Mouse (Mus musculus): ENCODE measurements around the gene Cd200r4. TPM values are rescaled to one million over a fixed set of nuclear protein-coding genes. Genes with fewer than 3 reads are reported as not detected.

Cd200r4 gene
- polyA plus RNA-seq (2012; ENCODE audit: insufficient read depth, insufficient read length, missing spikeins) = not detected in 2 replicates

DNA sequence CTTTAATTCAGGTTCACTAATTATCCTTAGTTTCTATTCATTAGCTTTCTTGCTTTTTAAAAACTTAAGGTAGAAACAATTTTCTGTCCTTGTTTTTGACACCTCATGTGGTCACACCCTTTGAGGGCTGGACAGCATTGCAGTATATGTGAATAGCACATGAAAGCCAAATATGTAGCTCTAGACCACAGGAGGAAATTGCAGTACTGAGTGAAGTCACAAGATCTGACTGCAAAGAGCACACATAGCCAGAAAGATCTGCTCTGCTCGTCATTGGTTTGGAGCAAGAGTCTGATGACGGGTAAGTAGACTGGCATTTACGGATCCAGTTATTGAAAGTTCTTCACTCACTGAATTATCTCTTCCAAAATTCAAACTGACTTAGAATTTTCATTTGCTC is at the start of gene Cd200r4:
Gene Cd200r4 (plus strand): TSS at position 190 of the 400 bp plus-strand sequence.
- Histone ChIP-seq H3K27ac (replicated peaks; ENCODE audit: low read depth, low read length) (no peak within 1 kb of the TSS), H3K4me3 (ENCODE audit: insufficient read depth, low read depth, low read length) (no peak within 1 kb of the TSS), H3K4me1 (ENCODE audit: control insufficient read depth, insufficient read depth, insufficient read length, low read length) (no peaks in the 10 kb centered on the region)

DNA sequence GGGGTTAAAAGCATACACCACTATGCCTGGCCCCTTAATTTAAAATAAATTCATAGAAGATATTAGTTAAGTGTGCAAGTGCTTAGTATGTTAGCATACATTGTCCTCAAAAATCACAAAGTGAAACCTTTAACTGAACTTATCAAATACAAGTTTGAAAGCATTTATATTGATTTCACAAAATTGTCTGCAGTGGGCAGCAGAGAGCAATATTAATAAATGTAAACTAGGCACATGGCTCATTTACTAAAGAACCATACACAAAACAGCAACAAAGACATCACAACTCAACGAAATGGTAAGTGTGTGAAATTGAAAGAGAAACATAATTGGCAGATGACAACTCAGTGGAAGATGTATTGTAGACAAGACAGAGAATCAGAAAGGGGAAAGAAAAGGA is 49.7 kb upstream of the Cd200r4 start:
- Histone ChIP-seq H3K4me3 (ENCODE audit: insufficient read depth, low read depth, low read length) (no peak overlapping the region), H3K4me1 (ENCODE audit: control insufficient read depth, insufficient read depth, insufficient read length, low read length) (no peaks in the 10 kb centered on the region), H3K27ac (replicated peaks; ENCODE audit: low read depth, low read length) (no peak overlapping the region)

- H3K4me1 ChIP-seq (ENCODE audit: control insufficient read depth, insufficient read depth, insufficient read length, low read length) = no peaks in the 10 kb centered on the region
- peak within 1 kb of the TSS; percentile 55 for H3K4me3 ChIP-seq (ENCODE audit: insufficient read depth, low read depth, low read length)
- peak within 1 kb of the TSS; percentile 70; the same call in 1 of the 2 replicates for H3K27ac ChIP-seq (replicated peaks; ENCODE audit: low read depth, low read length)
These were observed 45.8 kb upstream of the Cd200r4 start, which contains the start of gene Cd200r1 for GRCm38 (mm10) chr16:44765555-44766319. Gene Cd200r1, plus strand, starts transcription at chr16:44765736.

- H3K27ac ChIP-seq (replicated peaks; ENCODE audit: low read depth, low read length) = peak overlapping the region; percentile 70; the same call in 1 of the 2 replicates
- H3K4me1 ChIP-seq (ENCODE audit: control insufficient read depth, insufficient read depth, insufficient read length, low read length) = no peaks in the 10 kb centered on the region
- H3K4me3 ChIP-seq (ENCODE audit: insufficient read depth, low read depth, low read length) = peak overlapping the region; percentile 55
These were observed 45.1 kb upstream of the Cd200r4 start for GRCm38 (mm10) chr16:44766320-44766892.

GRCm38 (mm10) chr16:44767506-44767905 is 44.0 kb upstream of the Cd200r4 start:
- Histone ChIP-seq H3K4me1 (ENCODE audit: control insufficient read depth, insufficient read depth, insufficient read length, low read length) (no peaks in the 10 kb centered on the region), H3K27ac (replicated peaks; ENCODE audit: low read depth, low read length) (peak overlapping the region; percentile 21), H3K4me3 (ENCODE audit: insufficient read depth, low read depth, low read length) (no peak overlapping the region)

GRCm38 (mm10) chr16:44767967-44768366 is 43.6 kb upstream of the Cd200r4 start:
- Histone ChIP-seq H3K27ac (replicated peaks; ENCODE audit: low read depth, low read length) (no peak overlapping the region), H3K4me1 (ENCODE audit: control insufficient read depth, insufficient read depth, insufficient read length, low read length) (no peaks in the 10 kb centered on the region), H3K4me3 (ENCODE audit: insufficient read depth, low read depth, low read length) (no peak overlapping the region)

DNA sequence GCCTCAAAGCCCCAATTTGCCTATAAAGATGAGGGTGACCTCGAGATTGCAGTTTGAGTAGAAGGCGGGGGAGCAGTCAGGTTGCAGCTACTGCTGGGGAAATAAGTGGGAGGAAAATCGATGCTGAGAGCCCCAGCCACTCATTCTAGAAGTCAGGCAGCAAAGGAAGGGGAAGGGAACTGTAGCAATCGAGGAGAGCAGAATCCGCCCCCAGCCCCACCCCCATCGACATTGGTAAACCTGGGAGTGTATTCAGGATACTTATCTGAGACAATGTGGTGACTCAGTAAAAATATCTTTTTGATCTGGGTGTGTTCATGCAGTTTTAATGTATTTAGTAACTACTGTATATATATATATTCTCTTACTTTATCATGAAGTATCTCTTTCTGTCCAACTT is 39.0 kb upstream of the Cd200r4 start:
- H3K27ac ChIP-seq (replicated peaks; ENCODE audit: low read depth, low read length) = no peak overlapping the region
- no peak overlapping the region for H3K4me3 ChIP-seq (ENCODE audit: insufficient read depth, low read depth, low read length)
- no peaks in the 10 kb centered on the region for H3K4me1 ChIP-seq (ENCODE audit: control insufficient read depth, insufficient read depth, insufficient read length, low read length)

DNA sequence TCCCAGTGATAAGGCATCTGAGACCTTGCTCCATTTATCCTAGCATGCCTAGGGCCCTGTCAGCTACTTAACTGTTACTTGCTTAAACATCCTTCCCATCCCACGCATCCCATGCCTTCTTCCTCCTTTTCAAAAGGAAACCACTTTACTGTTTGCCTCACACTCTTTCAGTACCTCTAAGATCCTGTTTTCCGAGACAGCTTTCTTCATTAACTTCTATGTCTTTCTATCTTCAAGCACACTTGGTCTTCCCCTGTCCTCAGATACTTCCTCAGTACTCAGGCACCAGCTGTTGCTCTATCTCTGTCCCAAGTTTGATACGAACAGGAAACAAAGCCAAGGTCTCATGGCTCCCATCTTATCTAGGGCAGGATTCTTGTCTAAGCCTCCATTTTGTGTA is 37.9 kb upstream of the Cd200r4 start:
- Histone ChIP-seq H3K4me1 (ENCODE audit: control insufficient read depth, insufficient read depth, insufficient read length, low read length) (no peaks in the 10 kb centered on the region), H3K27ac (replicated peaks; ENCODE audit: low read depth, low read length) (no peak overlapping the region), H3K4me3 (ENCODE audit: insufficient read depth, low read depth, low read length) (no peak overlapping the region)

GRCm38 (mm10) chr16:44774201-44774600 is 37.3 kb upstream of the Cd200r4 start:
- no peak overlapping the region for H3K27ac ChIP-seq (replicated peaks; ENCODE audit: low read depth, low read length)
- H3K4me3 ChIP-seq (ENCODE audit: insufficient read depth, low read depth, low read length) = no peak overlapping the region
- H3K4me1 ChIP-seq (ENCODE audit: control insufficient read depth, insufficient read depth, insufficient read length, low read length) = no peaks in the 10 kb centered on the region

DNA sequence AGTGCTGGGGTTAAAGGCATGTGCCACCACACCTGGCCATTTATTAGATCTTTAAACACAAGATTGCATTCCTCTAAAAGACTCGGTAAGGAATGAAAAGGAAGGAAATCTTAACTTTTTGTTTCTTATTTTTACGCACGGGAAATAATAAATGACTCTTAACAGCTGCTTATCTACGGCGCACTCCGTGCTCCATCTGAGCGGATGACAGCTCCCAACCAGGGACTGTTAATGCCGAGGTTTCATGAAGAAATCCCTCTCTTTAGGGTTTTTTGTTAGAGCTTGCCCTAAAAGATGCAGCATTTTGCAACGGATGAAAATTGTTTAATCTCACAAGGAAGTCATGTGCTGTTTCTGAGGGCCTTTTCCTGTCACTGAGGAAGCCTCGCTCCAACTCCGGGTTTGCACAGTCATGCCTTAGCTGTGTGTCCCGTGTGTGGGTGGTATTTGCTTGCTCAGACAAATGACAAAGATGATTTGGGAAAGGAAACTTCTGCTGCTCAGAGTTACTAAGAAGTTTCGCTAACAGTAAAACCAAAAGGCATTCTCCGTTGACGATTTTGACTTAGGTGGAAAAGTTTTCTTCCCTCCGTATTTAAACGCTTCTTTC is 32.9 kb upstream of the Cd200r4 start:
- H3K4me1 ChIP-seq (ENCODE audit: control insufficient read depth, insufficient read depth, insufficient read length, low read length) = no peaks in the 10 kb centered on the region
- peak overlapping the region; percentile 37; the same call in 1 of the 2 replicates for H3K4me3 ChIP-seq (ENCODE audit: insufficient read depth, low read depth, low read length)
- H3K27ac ChIP-seq (replicated peaks; ENCODE audit: low read depth, low read length) = no peak overlapping the region

DNA sequence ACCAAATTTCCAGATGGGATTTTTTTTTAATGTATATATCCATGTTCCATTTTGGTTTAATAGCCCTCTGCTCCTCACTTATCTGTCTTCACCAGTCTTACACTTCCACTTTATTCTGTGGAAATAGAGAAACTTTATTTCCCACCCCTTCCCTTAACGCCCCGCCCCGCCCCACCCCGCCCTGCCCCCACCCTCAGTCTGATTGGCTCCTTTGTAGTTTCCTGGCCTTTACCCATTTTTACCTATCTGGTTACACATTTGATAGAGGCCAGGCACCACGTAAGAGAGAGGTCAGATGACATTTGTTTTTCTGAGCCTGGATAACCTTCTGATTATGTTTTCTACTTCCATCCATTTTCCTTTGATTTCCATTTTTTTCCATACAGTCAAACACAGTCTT is 32.0 kb upstream of the Cd200r4 start:
- Histone ChIP-seq H3K4me1 (ENCODE audit: control insufficient read depth, insufficient read depth, insufficient read length, low read length) (no peaks in the 10 kb centered on the region), H3K4me3 (ENCODE audit: insufficient read depth, low read depth, low read length) (no peak overlapping the region), H3K27ac (replicated peaks; ENCODE audit: low read depth, low read length) (no peak overlapping the region)

- no peak overlapping the region for H3K4me3 ChIP-seq (ENCODE audit: insufficient read depth, low read depth, low read length)
- no peak overlapping the region for H3K27ac ChIP-seq (replicated peaks; ENCODE audit: low read depth, low read length)
- H3K4me1 ChIP-seq (ENCODE audit: control insufficient read depth, insufficient read depth, insufficient read length, low read length) = no peaks in the 10 kb centered on the region
These were observed 30.8 kb upstream of the Cd200r4 start for GRCm38 (mm10) chr16:44780751-44781150.

DNA sequence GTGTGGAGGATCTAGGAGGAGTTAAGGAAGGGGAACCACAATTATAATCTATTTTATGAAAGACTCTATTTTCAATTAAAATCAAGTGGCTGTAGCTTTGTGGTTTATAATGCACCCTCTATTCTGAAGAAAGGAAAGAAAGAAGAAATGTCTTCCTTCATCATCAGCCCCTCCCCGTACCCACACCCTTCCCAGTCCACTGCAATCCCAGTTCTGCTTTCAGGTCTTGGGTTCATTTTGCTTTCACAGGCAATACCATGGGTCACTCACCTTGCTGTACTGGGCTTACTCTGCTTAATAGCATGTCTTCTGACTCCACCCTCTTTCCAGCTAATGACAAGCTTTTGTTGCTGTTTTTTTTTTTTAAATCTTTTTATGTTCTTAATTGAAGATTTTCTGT is 24.6 kb upstream of the Cd200r4 start:
- Histone ChIP-seq H3K4me3 (ENCODE audit: insufficient read depth, low read depth, low read length) (no peak overlapping the region), H3K4me1 (ENCODE audit: control insufficient read depth, insufficient read depth, insufficient read length, low read length) (no peaks in the 10 kb centered on the region), H3K27ac (replicated peaks; ENCODE audit: low read depth, low read length) (no peak overlapping the region)

GRCm38 (mm10) chr16:44794416-44794815 is 17.1 kb upstream of the Cd200r4 start:
- Histone ChIP-seq H3K4me1 (ENCODE audit: control insufficient read depth, insufficient read depth, insufficient read length, low read length) (no peaks in the 10 kb centered on the region), H3K27ac (replicated peaks; ENCODE audit: low read depth, low read length) (no peak overlapping the region)

GRCm38 (mm10) chr16:44805976-44806375 is 5.6 kb upstream of the Cd200r4 start:
- no peaks in the 10 kb centered on the region for H3K4me1 ChIP-seq (ENCODE audit: control insufficient read depth, insufficient read depth, insufficient read length, low read length)
- H3K27ac ChIP-seq (replicated peaks; ENCODE audit: low read depth, low read length) = no peak overlapping the region
- no peak overlapping the region for H3K4me3 ChIP-seq (ENCODE audit: insufficient read depth, low read depth, low read length)

More at GRCm38 (mm10) chr16:44794416-44794815, 17.1 kb upstream of the Cd200r4 start:
- no peak overlapping the region for H3K4me3 ChIP-seq (ENCODE audit: insufficient read depth, low read depth, low read length)
